Mouse (Mus musculus) neural tube, embryonic 14.5 days (tissue): ENCODE measurements around the gene Dcun1d1. TPM values are rescaled to one million over a fixed set of nuclear protein-coding genes. Genes with fewer than 3 reads are reported as not detected.

Experiments used
- ATAC-seq: fragments of 200-750 bp; cut with Nextera tagmentation; 2 replicates; pipeline ENCODE4 v1.8.0; 2017; ENCODE audit warnings: low read depth, mild to moderate bottlenecking, moderate TSS enrichment, moderate library complexity
- H3K27ac ChIP-seq: fragments of 300-500 bp; sonication (generic); 2 replicates; pipeline ENCODE4 v1.5.1; 2014; ENCODE audit warnings: low read depth, mild to moderate bottlenecking, control low read depth, low read length, moderate library complexity, mixed read lengths
- H3K27me3 ChIP-seq: fragments of 300-500 bp; sonication (generic); 2 replicates; pipeline ENCODE4 v1.6.1; 2014; ENCODE audit warnings: low read length; ENCODE audit not compliant: control insufficient read depth, insufficient read depth
- H3K36me3 ChIP-seq: fragments of 300-500 bp; sonication (generic); 2 replicates; pipeline ENCODE4 v1.6.1; 2014; ENCODE audit warnings: low read length, mixed read lengths; ENCODE audit not compliant: control insufficient read depth, insufficient read depth
- H3K4me1 ChIP-seq: fragments of 300-500 bp; sonication (generic); 2 replicates; pipeline ENCODE4 v1.6.1; 2014; ENCODE audit warnings: low read length; ENCODE audit not compliant: control insufficient read depth, insufficient read depth
- H3K4me2 ChIP-seq: fragments of 300-500 bp; sonication (generic); 2 replicates; pipeline ENCODE4 v1.6.1; 2014; ENCODE audit warnings: mild to moderate bottlenecking, low read depth, low read length, control low read depth
- H3K4me3 ChIP-seq: fragments of 300-500 bp; sonication (generic); 2 replicates; pipeline ENCODE4 v1.5.1; 2014; ENCODE audit warnings: low read depth, low read length, control low read depth, mixed read lengths
- H3K9ac ChIP-seq: fragments of 300-500 bp; sonication (generic); replicated peaks from 2 replicates; pipeline ENCODE4 v1.6.1; 2014; ENCODE audit warnings: low read depth, mild to moderate bottlenecking, control low read depth, low read length, mixed read lengths
- H3K9me3 ChIP-seq: fragments of 300-500 bp; sonication (generic); 2 replicates; pipeline ENCODE4 v1.6.1; 2016; ENCODE audit warnings: low read length; ENCODE audit not compliant: control insufficient read depth
- WGBS: fragments of 180-500 bp; shearing (Covaris S2); extraction: QIAGEN DNeasy Blood & Tissue Kit; methylation state at CpG from one replicate; pipeline ENCODE4 v1.1.7; 2014; 5-methylcytosine and 5-hydroxymethylcytosine counted together
- polyA plus RNA-seq: library from polyadenylated mRNA; unstranded; fragments of >200 nt; fragmentation: Nextera tagmentation; extraction: Ambion mirVana; gene quantifications from 2 replicates; pipeline ENCODE4 v1.2.1, GENCODE M21; 2014

Dcun1d1 gene
- polyA plus RNA-seq, 1 experiment from 2014 or later: 106 TPM

GRCm38 (mm10) chr3:35889531-35889930 lies 47.7 kb downstream of the Dcun1d1 start:
- no peak for ATAC-seq
- WGBS: 96% methylated on average over 2 of the region's 2 CpGs
- Histone ChIP-seq H3K36me3 (no peaks in the 10 kb centered on the region), H3K27ac (no peak overlapping the region), H3K27me3 (no peaks in the 10 kb centered on the region), H3K4me3 (no peak overlapping the region), H3K9ac (no peak overlapping the region), H3K4me1 (no peaks in the 10 kb centered on the region), H3K4me2 (no peak overlapping the region), H3K9me3 (no peaks in the 10 kb centered on the region)

- Histone ChIP-seq H3K36me3 (no peaks in the 10 kb centered on the region), H3K27ac (no peak overlapping the region), H3K27me3 (no peaks in the 10 kb centered on the region), H3K4me2 (no peak overlapping the region), H3K9ac (no peak overlapping the region), H3K4me3 (no peak overlapping the region), H3K9me3 (no peaks in the 10 kb centered on the region), H3K4me1 (no peaks in the 10 kb centered on the region)
- no peak for ATAC-seq
These were observed 54.0 kb downstream of the Dcun1d1 start for GRCm38 (mm10) chr3:35883267-35883666.

- 94% methylated on average over 9 of the region's 9 CpGs for WGBS
- Histone ChIP-seq H3K27ac (no peak overlapping the region), H3K36me3 (no peaks in the 10 kb centered on the region), H3K9me3 (no peaks in the 10 kb centered on the region), H3K4me1 (no peaks in the 10 kb centered on the region), H3K9ac (no peak overlapping the region), H3K4me2 (no peak overlapping the region), H3K4me3 (no peak overlapping the region), H3K27me3 (no peaks in the 10 kb centered on the region)
- no peak for ATAC-seq
These were observed 87.9 kb downstream of the Dcun1d1 start for GRCm38 (mm10) chr3:35849326-35849725.

Other genes with a start within 250 kb of the Dcun1d1 start
- gene Atp11b, start 183.3 kb downstream of the Dcun1d1 start, polyA plus RNA-seq: 57.7 and 60.1 TPM in 2 replicates
- gene Mccc1, start 63.2 kb upstream of the Dcun1d1 start, polyA plus RNA-seq: 32.1 and 33.7 TPM in 2 replicates
- not detected in 2 replicates for gene Ccdc144b, start 116.1 kb upstream of the Dcun1d1 start, polyA plus RNA-seq
- 82.9 and 90.6 TPM in 2 replicates for gene Acad9, start 128.5 kb upstream of the Dcun1d1 start, polyA plus RNA-seq
- 18.6 and 24.2 TPM in 2 replicates for gene D3Ertd254e, start 213.6 kb upstream of the Dcun1d1 start, polyA plus RNA-seq